Mouse (Mus musculus): ENCODE results near the gene Lbh. TPM values are rescaled to one million over a fixed set of nuclear protein-coding genes. Genes with fewer than 3 reads are reported as not detected.

Gene Lbh
- total RNA-seq, 2 experiments from 2014 or later: 48.7 to 50.4 TPM

GRCm38 (mm10) chr17:72967371-72968175 is 49.5 kb downstream of the Lbh start:
- no peak for ATAC-seq (ENCODE audit: poor library complexity, severe bottlenecking)

GRCm38 (mm10) chr17:72968666-72969065 is 50.6 kb downstream of the Lbh start:
- ATAC-seq (ENCODE audit: poor library complexity, severe bottlenecking): no peak

GRCm38 (mm10) chr17:72970631-72971161 is 52.6 kb downstream of the Lbh start:
- ATAC-seq (ENCODE audit: poor library complexity, severe bottlenecking): no peak

- ATAC-seq (ENCODE audit: poor library complexity, severe bottlenecking): no peak
Observed at GRCm38 (mm10) chr17:72973041-72973440, 54.9 kb downstream of the Lbh start.

- ATAC-seq (ENCODE audit: poor library complexity, severe bottlenecking): no peak
Observed at GRCm38 (mm10) chr17:72976258-72977231, 58.4 kb downstream of the Lbh start.

- ATAC-seq (ENCODE audit: poor library complexity, severe bottlenecking): no peak
Observed at GRCm38 (mm10) chr17:72977616-72978015, 59.5 kb downstream of the Lbh start.

GRCm38 (mm10) chr17:72982156-72982555 is 64.1 kb downstream of the Lbh start:
- ATAC-seq (ENCODE audit: poor library complexity, severe bottlenecking): no peak

- no peak for ATAC-seq (ENCODE audit: poor library complexity, severe bottlenecking)
Observed at GRCm38 (mm10) chr17:72983471-72983870, 65.4 kb downstream of the Lbh start.

GRCm38 (mm10) chr17:72989025-72989424 is 70.9 kb downstream of the Lbh start:
- ATAC-seq (ENCODE audit: poor library complexity, severe bottlenecking): no peak

Other genes starting within 250 kb of the Lbh start
- 62.6 and 73.6 TPM in 2 replicates for gene Ypel5, start 81.9 kb upstream of the Lbh start, total RNA-seq (2015)
- gene Ypel5, start 81.9 kb upstream of the Lbh start, total RNA-seq (2017): 71.0 TPM in 2 replicates
- 12.5 and 12.8 TPM in 2 replicates for gene Lclat1, start 189.7 kb downstream of the Lbh start, total RNA-seq (2015)
- 7.0 and 9.1 TPM in 2 replicates for gene Lclat1, start 189.7 kb downstream of the Lbh start, total RNA-seq (2017)